Mouse (Mus musculus): Measurements from ENCODE around the gene Bicc1. TPM values are rescaled to one million over a fixed set of nuclear protein-coding genes. Genes with fewer than 3 reads are reported as not detected.

The Bicc1 gene
- polyA plus RNA-seq, 1 experiment from 2014 or later: 23.5 TPM

DNA sequence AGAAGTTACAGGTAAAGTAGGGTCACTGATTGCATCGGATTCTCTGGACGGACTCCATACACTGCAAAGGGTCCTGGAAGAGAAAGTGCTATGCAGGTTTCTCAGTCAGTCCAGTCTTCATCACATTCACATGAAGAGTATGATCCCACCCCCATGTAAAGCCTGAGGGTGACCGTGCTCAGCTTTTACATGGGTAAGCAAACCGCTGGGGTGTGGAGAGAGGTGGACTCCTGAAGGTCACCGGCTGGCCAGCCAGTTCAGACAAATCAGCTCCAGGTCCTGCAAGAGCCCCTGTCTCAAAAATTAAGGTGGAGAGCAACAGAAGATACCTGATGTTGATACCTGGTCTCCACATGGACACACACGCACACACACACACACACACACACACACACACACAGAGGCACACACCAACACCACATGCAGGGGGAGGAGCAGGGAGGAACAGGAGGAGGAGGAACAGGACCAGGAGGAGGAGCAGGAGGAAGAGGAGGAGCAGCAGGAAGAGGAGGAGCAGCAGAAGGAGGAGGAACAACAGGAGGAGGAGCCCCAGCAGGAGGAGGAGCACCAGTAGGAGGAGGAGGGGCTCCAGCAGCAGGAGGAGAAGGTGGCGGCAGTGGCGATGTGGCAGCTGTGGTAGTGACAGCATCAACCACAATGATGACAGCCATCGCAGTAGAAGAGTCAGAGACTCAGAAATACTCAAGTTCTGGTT is 52.9 kb downstream of the Bicc1 start:
- H3K4me2 ChIP-seq (replicated peaks; ENCODE audit: low read depth, low read length): no peak overlapping the region
- ATAC-seq (ENCODE audit: insufficient number of reproducible peaks, insufficient read depth, low FRiP score, low read depth): no peak
- H3K27ac ChIP-seq (ENCODE audit: low read length): no peak overlapping the region
- no peak overlapping the region for H3K9ac ChIP-seq (replicated peaks; ENCODE audit: low read depth, low read length)
- H3K4me1 ChIP-seq (ENCODE audit: control insufficient read depth, insufficient read depth, low read length): no peaks in the 10 kb centered on the region
- 95% methylated on average over 9 of the region's 9 CpGs for WGBS
- H3K9me3 ChIP-seq (ENCODE audit: control insufficient read depth, low read depth, low read length): no peaks in the 10 kb centered on the region; the same call in 1 of the 2 replicates
- no peaks in the 10 kb centered on the region for H3K36me3 ChIP-seq (ENCODE audit: control insufficient read depth, insufficient read depth, low read length)
- H3K27me3 ChIP-seq (ENCODE audit: control insufficient read depth, insufficient read depth, low read length): no peaks in the 10 kb centered on the region
- no peak overlapping the region for H3K4me3 ChIP-seq (ENCODE audit: low read depth, low read length)

DNA sequence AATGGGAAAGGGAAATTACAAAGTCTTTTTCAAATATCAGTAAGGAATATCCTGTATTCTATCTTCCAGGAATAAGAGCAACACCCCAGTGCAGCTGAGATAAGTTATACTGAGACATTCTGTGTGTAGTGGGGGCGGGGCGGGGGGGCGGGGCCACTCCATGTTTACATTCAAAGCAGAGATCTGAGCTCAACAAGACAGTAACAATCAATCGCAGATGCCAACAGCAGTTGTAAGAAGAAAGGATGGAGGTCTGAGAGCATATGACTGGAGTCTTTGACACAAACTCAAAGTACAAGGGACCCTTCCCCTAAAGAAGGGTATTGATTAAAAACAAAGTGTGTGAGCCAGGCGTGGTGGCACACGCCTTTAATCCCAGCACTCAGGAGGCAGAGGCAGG is 54.7 kb downstream of the Bicc1 start:
- H3K4me3 ChIP-seq (ENCODE audit: low read depth, low read length): no peak overlapping the region
- H3K27ac ChIP-seq (ENCODE audit: low read length): no peak overlapping the region
- H3K36me3 ChIP-seq (ENCODE audit: control insufficient read depth, insufficient read depth, low read length): no peaks in the 10 kb centered on the region
- H3K4me2 ChIP-seq (replicated peaks; ENCODE audit: low read depth, low read length): no peak overlapping the region
- H3K9ac ChIP-seq (replicated peaks; ENCODE audit: low read depth, low read length): no peak overlapping the region
- no peak for ATAC-seq (ENCODE audit: insufficient number of reproducible peaks, insufficient read depth, low FRiP score, low read depth)
- WGBS: 64% methylated on average over 6 of the region's 6 CpGs
- H3K4me1 ChIP-seq (ENCODE audit: control insufficient read depth, insufficient read depth, low read length): no peaks in the 10 kb centered on the region
- no peaks in the 10 kb centered on the region for H3K27me3 ChIP-seq (ENCODE audit: control insufficient read depth, insufficient read depth, low read length)
- H3K9me3 ChIP-seq (ENCODE audit: control insufficient read depth, low read depth, low read length): no peaks in the 10 kb centered on the region

DNA sequence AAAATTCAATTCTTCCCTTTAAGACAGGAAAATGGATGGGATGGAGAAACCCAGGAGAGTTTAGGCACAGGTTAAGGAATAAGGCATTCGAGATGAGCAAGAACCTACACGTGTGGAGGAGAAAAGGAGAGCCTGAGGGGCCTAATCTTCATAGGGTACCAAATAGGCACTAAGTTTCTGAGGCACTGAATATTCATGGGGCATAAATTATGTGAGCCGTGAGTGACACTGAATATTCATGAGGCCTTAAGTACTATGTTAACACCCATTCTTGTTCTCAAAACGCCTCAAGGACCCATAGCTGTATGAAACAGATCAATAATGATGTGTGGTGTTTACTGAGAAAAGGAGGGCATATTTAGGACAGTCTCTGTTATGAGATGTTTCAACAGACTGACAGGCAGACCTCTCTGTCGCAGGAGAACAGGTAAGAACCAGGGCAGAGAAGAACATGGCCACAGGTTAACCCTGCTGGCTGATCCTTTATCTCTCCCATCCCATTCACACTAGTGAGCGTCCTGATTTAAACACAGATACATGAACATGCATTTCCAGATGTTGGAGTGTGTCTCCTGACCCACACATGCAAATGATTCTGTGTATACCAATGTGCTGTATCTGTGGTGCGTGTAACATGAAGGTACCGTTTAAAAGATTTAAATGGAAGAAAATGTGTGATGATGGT is 58.5 kb downstream of the Bicc1 start:
- Histone ChIP-seq H3K36me3 (ENCODE audit: control insufficient read depth, insufficient read depth, low read length) (no peaks in the 10 kb centered on the region), H3K27me3 (ENCODE audit: control insufficient read depth, insufficient read depth, low read length) (no peaks in the 10 kb centered on the region), H3K4me1 (ENCODE audit: control insufficient read depth, insufficient read depth, low read length) (no peaks in the 10 kb centered on the region), H3K9me3 (ENCODE audit: control insufficient read depth, low read depth, low read length) (no peaks in the 10 kb centered on the region), H3K9ac (replicated peaks; ENCODE audit: low read depth, low read length) (no peak overlapping the region), H3K4me3 (ENCODE audit: low read depth, low read length) (no peak overlapping the region), H3K4me2 (replicated peaks; ENCODE audit: low read depth, low read length) (no peak overlapping the region), H3K27ac (ENCODE audit: low read length) (no peak overlapping the region)
- ATAC-seq (ENCODE audit: insufficient number of reproducible peaks, insufficient read depth, low FRiP score, low read depth): no peak
- WGBS: 79% methylated on average over 8 of the region's 8 CpGs

DNA sequence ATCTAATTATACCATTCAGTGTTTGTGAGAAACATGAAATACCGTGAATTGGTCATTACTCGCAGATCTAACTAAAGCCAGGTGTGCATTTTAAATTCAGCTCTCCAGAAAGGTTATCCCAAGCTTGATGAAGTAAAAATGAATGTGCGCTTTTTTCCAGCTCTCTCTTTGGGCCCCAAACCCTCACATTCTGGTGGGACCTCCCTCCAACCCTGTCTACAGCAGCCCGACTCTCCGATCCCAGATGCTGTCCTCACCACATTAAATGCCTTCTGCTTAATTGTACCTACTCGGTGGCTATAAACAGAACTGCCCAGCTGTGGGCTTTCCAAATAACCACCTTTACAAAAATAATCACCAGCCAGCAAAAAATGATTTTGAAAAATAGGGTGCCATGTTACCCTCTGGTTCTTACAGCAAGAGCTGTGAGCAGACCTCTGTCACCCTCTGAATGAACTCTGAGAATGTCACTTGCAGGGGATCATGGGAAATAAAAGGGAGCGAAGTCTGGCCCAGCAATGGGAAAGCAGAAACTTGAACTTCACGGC is 64.7 kb downstream of the Bicc1 start:
- Histone ChIP-seq H3K36me3 (ENCODE audit: control insufficient read depth, insufficient read depth, low read length) (no peaks in the 10 kb centered on the region), H3K9ac (replicated peaks; ENCODE audit: low read depth, low read length) (no peak overlapping the region), H3K4me1 (ENCODE audit: control insufficient read depth, insufficient read depth, low read length) (no peaks in the 10 kb centered on the region), H3K27ac (ENCODE audit: low read length) (no peak overlapping the region), H3K4me3 (ENCODE audit: low read depth, low read length) (no peak overlapping the region), H3K4me2 (replicated peaks; ENCODE audit: low read depth, low read length) (no peak overlapping the region), H3K9me3 (ENCODE audit: control insufficient read depth, low read depth, low read length) (no peaks in the 10 kb centered on the region), H3K27me3 (ENCODE audit: control insufficient read depth, insufficient read depth, low read length) (no peaks in the 10 kb centered on the region)
- 79% methylated on average over 8 of the region's 8 CpGs for WGBS
- ATAC-seq (ENCODE audit: insufficient number of reproducible peaks, insufficient read depth, low FRiP score, low read depth): no peak

DNA sequence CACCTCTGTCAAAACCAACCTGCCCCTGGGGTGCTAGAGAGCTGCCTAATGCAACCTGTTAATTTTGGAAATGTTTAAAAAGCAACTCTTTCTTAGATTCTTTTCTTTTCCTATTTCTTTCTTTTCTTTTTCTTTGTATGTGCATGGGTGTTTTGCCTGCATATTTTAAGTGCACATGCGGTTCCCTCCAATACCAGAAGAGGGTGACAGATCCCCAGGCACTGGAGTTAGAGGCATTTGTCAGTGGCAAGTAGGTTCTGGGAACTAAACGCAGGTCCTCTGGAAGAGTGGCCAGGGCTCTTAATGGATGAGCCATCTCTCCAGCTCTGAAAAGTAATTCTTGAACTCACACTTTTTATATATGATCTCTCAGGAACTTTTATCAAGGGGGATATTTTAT is 66.2 kb downstream of the Bicc1 start:
- 90% methylated on average over 2 of the region's 2 CpGs for WGBS
- Histone ChIP-seq H3K27me3 (ENCODE audit: control insufficient read depth, insufficient read depth, low read length) (no peaks in the 10 kb centered on the region), H3K4me3 (ENCODE audit: low read depth, low read length) (no peak overlapping the region), H3K9ac (replicated peaks; ENCODE audit: low read depth, low read length) (no peak overlapping the region), H3K4me2 (replicated peaks; ENCODE audit: low read depth, low read length) (no peak overlapping the region), H3K27ac (ENCODE audit: low read length) (no peak overlapping the region), H3K9me3 (ENCODE audit: control insufficient read depth, low read depth, low read length) (no peaks in the 10 kb centered on the region), H3K4me1 (ENCODE audit: control insufficient read depth, insufficient read depth, low read length) (no peaks in the 10 kb centered on the region), H3K36me3 (ENCODE audit: control insufficient read depth, insufficient read depth, low read length) (no peaks in the 10 kb centered on the region)
- ATAC-seq (ENCODE audit: insufficient number of reproducible peaks, insufficient read depth, low FRiP score, low read depth): no peak

DNA sequence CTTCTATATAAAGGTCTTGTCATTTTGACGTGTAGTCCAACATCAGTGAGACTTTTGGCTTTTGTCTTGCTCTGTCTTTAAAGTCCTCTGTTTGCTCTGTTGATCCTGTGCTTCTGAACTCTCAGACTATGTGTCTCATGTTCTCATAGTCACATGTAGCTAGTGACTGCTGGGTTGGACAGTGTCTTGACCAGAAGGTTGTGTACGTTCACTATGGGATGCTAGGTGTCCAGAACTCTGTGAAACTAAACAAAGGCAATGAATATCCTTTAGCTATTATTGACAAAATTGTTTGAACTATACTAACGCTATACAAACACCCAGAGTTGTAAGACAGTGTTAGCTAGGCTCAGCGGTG is 72.2 kb downstream of the Bicc1 start:
- no peak for ATAC-seq (ENCODE audit: insufficient number of reproducible peaks, insufficient read depth, low FRiP score, low read depth)
- WGBS: 68% methylated on average over 4 of the region's 4 CpGs
- Histone ChIP-seq H3K4me2 (replicated peaks; ENCODE audit: low read depth, low read length) (no peak overlapping the region), H3K9me3 (ENCODE audit: control insufficient read depth, low read depth, low read length) (no peaks in the 10 kb centered on the region), H3K9ac (replicated peaks; ENCODE audit: low read depth, low read length) (no peak overlapping the region), H3K4me3 (ENCODE audit: low read depth, low read length) (no peak overlapping the region), H3K27me3 (ENCODE audit: control insufficient read depth, insufficient read depth, low read length) (no peaks in the 10 kb centered on the region), H3K36me3 (ENCODE audit: control insufficient read depth, insufficient read depth, low read length) (no peaks in the 10 kb centered on the region), H3K4me1 (ENCODE audit: control insufficient read depth, insufficient read depth, low read length) (no peaks in the 10 kb centered on the region), H3K27ac (ENCODE audit: low read length) (no peak overlapping the region)

DNA sequence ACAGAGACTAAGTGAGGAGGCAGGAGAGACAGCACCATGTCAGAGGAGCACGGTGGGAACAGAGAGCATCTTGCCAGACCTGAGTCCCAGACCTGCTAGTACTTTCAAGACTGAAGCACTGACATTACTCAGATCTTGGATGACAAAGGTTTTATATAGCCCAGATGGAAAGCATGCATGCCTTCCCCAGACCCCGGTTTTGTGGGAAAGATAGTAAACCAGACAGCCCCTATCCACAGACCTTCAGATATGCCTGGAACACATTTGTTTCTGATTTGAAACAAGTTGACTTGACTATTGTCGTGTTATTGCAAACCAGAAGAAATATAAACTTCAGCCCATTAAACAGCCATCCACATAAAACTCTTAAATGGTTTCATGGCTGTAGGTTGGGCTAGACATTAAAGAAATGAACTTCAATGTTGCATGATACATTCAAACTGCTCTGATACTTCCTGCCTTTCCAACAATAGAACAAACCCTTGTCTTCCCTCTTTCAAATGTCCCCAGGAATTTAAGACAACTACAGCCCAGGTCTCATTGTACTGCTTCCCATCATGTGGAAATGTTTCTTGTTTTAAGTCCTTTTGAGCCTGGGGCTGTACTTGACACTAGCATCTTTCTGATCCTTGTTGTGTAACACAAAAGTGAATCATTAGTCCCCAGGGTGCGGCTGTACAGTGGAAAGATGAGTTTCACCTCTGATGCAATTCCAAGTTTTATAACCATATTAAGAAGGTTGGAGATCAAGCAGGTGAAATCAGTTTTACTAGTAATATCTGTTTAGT is 72.7 kb downstream of the Bicc1 start:
- ATAC-seq (ENCODE audit: insufficient number of reproducible peaks, insufficient read depth, low FRiP score, low read depth): no peak
- Histone ChIP-seq H3K4me3 (ENCODE audit: low read depth, low read length) (no peak overlapping the region), H3K9ac (replicated peaks; ENCODE audit: low read depth, low read length) (no peak overlapping the region), H3K4me1 (ENCODE audit: control insufficient read depth, insufficient read depth, low read length) (no peaks in the 10 kb centered on the region), H3K9me3 (ENCODE audit: control insufficient read depth, low read depth, low read length) (no peaks in the 10 kb centered on the region), H3K27me3 (ENCODE audit: control insufficient read depth, insufficient read depth, low read length) (no peaks in the 10 kb centered on the region), H3K27ac (ENCODE audit: low read length) (no peak overlapping the region), H3K36me3 (ENCODE audit: control insufficient read depth, insufficient read depth, low read length) (no peaks in the 10 kb centered on the region), H3K4me2 (replicated peaks; ENCODE audit: low read depth, low read length) (no peak overlapping the region)
- WGBS: 75% methylated on average over 4 of the region's 4 CpGs

DNA sequence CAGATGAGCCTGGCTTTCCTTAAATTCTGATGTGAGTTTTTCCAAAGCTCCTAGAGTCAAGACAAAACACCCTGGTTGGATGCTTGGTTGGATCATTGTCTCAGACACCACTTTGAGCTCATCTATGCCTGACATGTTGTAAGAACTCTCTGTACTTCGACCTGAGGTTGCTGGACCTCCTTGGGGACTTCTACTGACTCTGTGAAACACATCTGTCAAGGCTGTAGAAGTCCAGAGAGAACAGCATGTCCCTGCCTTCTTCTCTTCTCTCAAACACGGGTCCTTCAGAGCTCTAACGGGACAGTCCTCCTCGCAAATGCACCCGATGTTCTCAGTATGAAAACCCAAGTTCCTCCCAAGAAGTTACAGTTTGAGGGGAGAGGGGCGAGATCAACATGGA is 76.5 kb downstream of the Bicc1 start:
- Histone ChIP-seq H3K9me3 (ENCODE audit: control insufficient read depth, low read depth, low read length) (no peaks in the 10 kb centered on the region), H3K27ac (ENCODE audit: low read length) (no peak overlapping the region), H3K36me3 (ENCODE audit: control insufficient read depth, insufficient read depth, low read length) (no peaks in the 10 kb centered on the region; the same call in 1 of the 2 replicates), H3K4me1 (ENCODE audit: control insufficient read depth, insufficient read depth, low read length) (no peaks in the 10 kb centered on the region), H3K4me2 (replicated peaks; ENCODE audit: low read depth, low read length) (no peak overlapping the region), H3K4me3 (ENCODE audit: low read depth, low read length) (no peak overlapping the region), H3K9ac (replicated peaks; ENCODE audit: low read depth, low read length) (no peak overlapping the region), H3K27me3 (ENCODE audit: control insufficient read depth, insufficient read depth, low read length) (no peaks in the 10 kb centered on the region)
- ATAC-seq (ENCODE audit: insufficient number of reproducible peaks, insufficient read depth, low FRiP score, low read depth): no peak
- WGBS: 89% methylated on average over 6 of the region's 6 CpGs

Measured in stomach, embryonic 14.5 days (tissue).